Mouse (Mus musculus) hindlimb bud, embryonic 11.5 days (tissue): ENCODE data around the gene F13b.

Experiments
- DNase-seq: peaks from one replicate; pipeline ENCODE4 v3.0.0-alpha.2; 2012; ENCODE audit warnings: low read depth, low spot score; ENCODE audit errors: extremely low spot score

Gene F13b

DNA sequence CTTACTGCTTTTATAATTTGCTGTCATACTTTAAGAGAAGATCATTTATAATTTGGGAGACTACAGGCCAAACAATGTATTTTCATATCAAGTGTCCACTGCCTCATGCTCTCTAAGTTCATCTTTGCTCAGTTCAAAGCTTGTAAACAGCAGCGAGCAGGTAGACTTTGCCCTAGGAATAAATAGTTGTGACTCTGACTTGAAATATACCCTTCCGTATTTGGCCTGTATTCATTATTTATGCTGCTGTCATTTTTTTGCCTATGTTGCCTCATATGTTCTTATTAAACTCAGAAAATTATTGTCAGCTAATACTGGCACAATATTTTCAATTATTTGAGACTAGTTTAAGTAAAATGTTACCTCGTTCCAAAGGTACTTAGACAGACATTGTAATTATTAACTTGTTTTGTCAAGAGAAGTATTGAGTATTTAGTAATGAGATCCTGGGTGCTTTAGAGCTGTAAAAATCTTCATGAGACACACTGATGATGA lies at the start of gene F13b:
TSS of gene F13b (plus strand) at position 445 of the 495 bp plus-strand sequence.
- DNase-seq = no peak

DNA sequence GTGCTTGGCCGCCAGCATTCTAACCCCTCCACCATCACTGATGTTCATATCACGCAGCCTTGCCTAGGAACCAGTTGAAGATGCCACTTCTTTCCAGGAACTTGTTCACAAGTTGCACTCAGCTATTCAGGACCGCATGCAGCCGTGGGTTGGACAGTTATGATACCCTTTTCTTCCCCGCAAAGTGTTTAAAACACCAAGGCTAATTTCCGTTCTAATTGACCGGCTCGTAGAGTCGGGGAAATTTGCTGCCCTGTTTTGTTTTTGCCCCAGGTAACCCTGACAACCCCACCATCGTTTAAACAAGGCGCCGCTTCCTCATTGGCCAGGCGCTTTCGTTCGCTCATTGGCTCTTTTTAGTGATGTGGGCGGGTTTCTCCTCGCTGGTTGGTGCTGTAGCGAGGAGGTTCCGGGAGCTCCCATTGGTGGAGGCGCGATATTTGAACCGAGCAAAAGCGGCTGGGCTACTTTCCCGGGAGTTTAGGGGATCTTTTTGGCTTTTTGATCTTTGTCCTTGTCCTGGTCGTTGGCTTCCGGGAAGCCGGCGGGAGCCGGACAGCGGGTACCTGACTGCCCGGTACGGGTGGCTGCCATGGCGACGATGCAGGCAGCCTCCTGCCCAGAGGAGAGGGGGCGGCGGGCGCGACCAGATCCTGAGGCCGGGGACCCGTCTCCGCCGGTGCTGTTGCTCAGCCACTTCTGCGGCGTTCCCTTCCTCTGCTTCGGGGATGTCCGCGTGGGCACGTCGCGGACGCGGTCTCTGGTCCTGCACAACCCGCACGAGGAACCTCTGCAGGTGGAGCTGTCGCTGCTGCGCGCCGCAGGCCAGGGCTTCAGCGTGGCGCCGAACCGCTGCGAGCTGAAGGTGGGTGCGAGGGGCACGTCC lies 46.9 kb upstream of the F13b start, which contains the start of gene Aspm:
TSS of gene Aspm (plus strand) at position 433 of the 886 bp plus-strand sequence.
- peak; percentile 95 for DNase-seq

GRCm38 (mm10) chr1:139455226-139455869 lies 46.2 kb upstream of the F13b start:
- no peak for DNase-seq

DNA sequence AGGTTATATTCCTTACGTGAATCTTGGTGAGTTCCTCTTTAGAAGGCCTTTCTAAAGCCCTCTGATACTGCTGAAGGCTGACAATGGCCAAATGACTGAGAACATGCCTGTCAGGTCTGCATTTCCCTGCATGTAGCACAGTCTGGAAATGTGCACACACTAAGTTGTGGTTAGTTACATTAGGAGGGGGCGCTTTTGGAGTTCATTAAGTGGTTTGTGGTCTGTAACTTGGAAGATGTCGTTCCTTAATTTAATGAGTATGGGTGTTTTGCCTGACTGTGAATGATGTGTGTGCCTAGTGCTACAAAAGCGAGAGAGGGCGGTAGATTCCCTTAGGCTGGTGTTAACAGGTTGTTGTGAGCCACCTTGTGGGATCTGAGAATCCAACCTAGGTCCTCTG lies 40.7 kb upstream of the F13b start:
- DNase-seq = no peak

GRCm38 (mm10) chr1:139465936-139466335 lies 35.6 kb upstream of the F13b start:
- DNase-seq = no peak

DNA sequence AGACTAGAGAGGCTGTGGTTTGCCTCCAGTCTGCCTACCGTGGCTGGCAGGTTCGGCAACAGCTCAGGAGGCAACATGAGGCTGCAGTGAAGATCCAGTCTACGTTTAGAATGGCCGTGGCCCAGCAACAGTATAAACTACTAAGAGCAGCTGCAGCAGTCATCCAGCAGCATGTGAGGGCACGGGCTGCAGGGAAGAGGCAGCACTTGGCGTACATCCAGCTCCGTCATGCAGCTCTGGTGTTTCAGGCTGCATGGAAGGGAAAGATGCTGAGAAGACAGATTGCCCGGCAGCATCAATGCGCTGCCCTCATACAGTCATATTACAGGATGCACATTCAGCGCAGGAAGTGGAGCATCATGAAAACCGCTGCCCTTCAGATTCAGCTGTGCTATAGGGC lies 22.6 kb upstream of the F13b start:
- DNase-seq = no peak

DNA sequence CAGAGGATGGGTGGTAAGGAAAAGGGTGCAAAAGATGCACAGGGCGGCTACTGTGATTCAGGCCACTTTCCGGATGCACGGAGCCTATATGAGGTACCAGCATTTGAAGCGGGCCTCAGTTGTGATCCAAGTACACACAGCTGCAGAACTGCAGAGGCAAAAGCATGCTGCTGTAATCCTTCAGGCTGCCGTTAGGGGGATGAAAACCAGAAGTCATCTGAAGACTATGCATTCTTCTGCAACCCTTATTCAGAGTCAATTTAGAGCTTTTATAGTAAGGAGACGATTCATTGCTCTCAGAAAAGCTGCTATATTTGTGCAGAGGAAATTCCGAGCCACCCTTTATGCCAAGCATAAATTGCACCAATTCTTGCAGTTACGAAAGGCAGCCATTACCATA lies 21.3 kb upstream of the F13b start:
- DNase-seq = no peak

GRCm38 (mm10) chr1:139481146-139481545 lies 20.4 kb upstream of the F13b start:
- DNase-seq = no peak

DNA sequence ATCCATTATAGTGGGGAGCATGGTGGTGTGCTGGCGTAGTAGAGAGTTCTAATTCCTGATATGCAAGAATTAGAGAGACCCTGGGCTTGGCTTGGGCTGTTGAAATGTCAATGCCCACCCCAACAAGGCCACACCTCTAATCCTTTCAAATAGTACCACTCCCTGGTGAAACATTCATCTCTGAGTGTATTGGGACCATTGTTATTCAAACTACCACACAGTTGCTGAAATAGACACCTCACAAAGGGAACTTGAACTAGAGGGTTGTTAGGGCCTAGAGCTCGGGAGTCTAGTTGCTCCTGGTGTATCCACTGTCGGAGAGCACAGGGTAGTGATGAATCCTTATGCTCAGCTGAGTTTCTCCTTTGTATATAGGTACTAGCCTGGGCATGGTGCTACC lies 6.9 kb upstream of the F13b start:
- no peak for DNase-seq

GRCm38 (mm10) chr1:139495408-139495807 lies 6.1 kb upstream of the F13b start:
- no peak for DNase-seq

DNA sequence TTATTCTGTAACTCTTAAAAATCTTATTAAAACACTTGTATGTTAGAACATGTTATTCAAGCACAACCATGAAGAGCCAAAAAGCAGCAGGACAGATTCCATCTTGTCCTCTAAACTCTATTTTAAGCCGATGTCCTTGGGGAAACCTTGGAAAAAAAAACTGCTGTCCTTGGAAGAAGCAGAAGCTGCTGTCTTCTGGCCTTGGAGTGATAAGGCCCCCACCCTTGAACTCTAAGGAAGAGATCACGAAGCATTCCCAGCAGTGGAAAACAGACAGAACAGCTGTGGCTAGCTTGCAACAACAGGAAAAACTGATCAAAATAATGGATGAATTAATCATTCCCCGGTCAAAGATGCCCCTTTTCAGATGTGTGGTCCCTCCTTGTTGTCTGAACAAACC lies 5.3 kb upstream of the F13b start:
- DNase-seq = no peak

DNA sequence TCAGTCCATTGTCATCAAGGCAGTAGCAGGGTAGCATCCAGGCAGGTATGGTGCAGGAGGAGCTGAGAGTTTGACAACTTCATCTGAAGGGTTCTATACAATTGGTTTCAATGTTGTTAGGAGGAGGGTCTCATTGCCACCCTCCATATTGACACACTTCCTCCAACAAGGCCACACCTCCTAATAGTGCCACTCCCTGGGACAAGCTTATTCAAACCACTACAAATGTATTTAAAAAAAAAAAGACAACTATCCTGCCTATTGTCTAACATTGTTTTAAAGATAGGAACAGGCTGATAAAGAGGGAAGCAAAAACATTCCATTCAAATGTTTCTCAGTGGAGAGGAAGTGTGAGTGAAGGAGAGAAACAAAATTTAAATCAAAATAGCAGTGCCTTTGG lies 1.8 kb upstream of the F13b start:
- DNase-seq = no peak

GRCm38 (mm10) chr1:139514556-139514955 lies 13.1 kb downstream of the F13b start:
- DNase-seq = no peak

- DNase-seq = no peak
Measured at GRCm38 (mm10) chr1:139548536-139548935, 47.0 kb downstream of the F13b start.

- DNase-seq = no peak
Measured at GRCm38 (mm10) chr1:139551311-139551710, 49.8 kb downstream of the F13b start.

DNA sequence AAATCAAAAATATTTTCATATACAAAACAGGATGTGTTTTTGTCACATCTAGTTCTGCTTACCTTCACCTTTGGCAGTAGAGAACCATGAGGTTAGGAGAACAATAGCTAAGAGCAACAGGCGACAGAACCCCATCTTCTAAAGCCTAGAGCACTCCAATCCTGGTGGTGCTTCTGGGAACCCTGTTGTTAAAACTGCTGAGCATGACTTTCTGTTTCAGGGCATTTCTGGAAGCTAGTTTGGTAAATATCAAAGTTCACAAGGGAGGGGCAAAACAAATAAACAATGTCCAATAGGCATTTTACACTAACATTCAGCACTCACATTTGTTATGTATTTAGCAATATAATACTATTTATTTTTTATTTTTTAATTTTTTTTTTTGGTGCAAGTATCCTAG lies 58.5 kb downstream of the F13b start, which contains the start of gene Cfhr1:
TSS of gene Cfhr1 (minus strand) at position 249 of the 400 bp plus-strand sequence.
- DNase-seq = no peak
